Mouse (Mus musculus): ENCODE results near the gene Atg16l2. TPM values are rescaled to one million over a fixed set of nuclear protein-coding genes. Genes with fewer than 3 reads are reported as not detected.

Atg16l2 gene
- polyA plus RNA-seq (2017; shearing (Covaris generic)) = 122 TPM

DNA sequence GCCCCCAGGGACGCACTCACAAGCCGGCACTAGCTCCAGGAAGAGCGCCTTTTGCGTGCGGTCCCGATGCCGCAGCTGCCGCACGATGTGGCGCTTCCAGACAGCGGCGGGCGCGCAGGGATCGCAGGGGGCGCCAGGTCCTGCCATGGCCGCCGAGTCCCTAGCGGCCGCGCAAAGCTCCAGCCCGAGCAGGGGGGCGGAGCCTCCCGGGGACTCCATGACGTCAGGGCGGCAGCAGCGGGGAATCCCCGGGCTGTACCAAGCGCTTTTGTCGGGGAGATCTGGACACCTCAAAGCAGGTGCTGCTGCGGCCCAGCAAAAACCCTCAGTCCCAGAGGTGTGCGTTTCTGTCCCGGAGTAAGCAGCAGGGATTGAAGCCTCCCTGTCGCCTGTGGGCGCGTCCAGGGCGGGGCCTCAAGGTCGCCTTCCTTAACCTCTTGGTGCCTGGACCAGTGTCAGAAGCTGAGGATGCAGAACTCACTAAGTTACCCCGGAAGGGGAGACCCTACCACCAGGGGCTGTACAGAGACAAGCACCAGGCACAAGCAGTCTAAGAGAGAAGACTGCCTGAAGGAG, at the start of gene Atg16l2:
Gene Atg16l2, minus strand, starts transcription at position 371 of the 576 bp plus-strand sequence.

DNA sequence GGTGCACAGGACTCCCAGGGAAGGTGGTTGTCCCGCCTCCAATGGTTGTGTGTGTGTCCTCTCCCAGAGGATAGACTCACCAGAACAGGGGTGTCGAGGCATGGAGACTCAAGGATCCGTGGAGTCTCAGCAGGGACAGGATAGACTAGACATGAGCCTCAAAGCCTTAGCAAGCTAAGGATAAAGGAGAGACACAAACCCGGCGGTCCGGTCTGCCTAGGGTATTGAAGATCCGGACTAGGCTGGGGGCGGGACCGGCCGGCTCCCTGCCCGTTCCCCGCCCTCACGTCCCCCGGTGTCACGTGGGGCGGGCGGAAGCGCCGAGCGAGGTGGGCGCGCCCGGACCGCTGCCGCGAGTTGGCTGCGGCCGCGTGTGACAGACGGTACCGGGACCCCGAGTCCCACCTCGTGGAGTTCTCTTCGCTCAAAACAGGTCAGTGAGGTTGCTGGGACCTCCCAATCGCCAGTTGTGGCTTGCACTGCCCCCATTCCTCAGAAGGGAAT, 45.8 kb upstream of the Atg16l2 start, which contains the start of gene Arap1:
Gene Arap1, plus strand, starts transcription at position 301 of the 504 bp plus-strand sequence.

DNA sequence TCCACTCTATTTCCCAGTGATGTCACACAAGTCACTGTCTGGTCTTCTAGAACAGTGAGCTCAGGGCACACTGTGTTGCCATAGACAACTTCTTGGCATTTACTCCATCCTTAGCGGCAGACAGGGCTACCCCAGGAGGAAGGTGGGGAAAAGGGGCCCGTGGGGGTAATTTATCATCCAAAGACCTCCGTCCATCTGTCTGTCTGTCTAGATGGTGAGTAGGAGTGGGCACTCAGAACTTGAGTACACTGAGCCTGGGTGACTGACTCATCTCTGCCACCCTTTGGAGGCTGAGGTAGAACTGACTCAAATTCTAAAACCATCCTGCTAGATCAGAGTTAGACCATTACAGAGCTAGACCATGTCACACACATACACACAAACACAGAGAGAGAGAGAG, 15.0 kb upstream of the Atg16l2 start, which contains the start of gene Stard10:
Gene Stard10, plus strand, starts transcription at position 73 of the 400 bp plus-strand sequence.

Other genes starting within 250 kb of the Atg16l2 start
- gene Fchsd2, start 209.4 kb downstream of the Atg16l2 start, polyA plus RNA-seq (2017; shearing (Covaris generic)) = 45.8 TPM
- gene Stard10, start 14.8 kb upstream of the Atg16l2 start, polyA plus RNA-seq (2017; shearing (Covaris generic)) = 27.5 TPM
- gene Arap1, start 45.8 kb upstream of the Atg16l2 start, polyA plus RNA-seq (2017; shearing (Covaris generic)) = 59.2 TPM
- gene Gm45837, start 108.6 kb upstream of the Atg16l2 start, polyA plus RNA-seq (2017; shearing (Covaris generic)) = 111 TPM
- gene Pde2a, start 119.4 kb upstream of the Atg16l2 start, polyA plus RNA-seq (2017; shearing (Covaris generic)) = 85.3 TPM

Data from effector memory CD4-positive, alpha-beta T cell, adult 5 months (primary cell).